Mouse (Mus musculus) urinary bladder, postnatal 14 days (tissue): Measurements from ENCODE around the gene Plcl2.
"Not testable (repeated sequence)": the region's sequence is repeated elsewhere in the genome, so short reads cannot be mapped to it uniquely, and the experiment has no call there.

ENCODE experiments used
- DNase-seq: peaks from one replicate; pipeline ENCODE4 v3.0.0; 2021; ENCODE audit warnings: low spot score

Gene Plcl2

DNA sequence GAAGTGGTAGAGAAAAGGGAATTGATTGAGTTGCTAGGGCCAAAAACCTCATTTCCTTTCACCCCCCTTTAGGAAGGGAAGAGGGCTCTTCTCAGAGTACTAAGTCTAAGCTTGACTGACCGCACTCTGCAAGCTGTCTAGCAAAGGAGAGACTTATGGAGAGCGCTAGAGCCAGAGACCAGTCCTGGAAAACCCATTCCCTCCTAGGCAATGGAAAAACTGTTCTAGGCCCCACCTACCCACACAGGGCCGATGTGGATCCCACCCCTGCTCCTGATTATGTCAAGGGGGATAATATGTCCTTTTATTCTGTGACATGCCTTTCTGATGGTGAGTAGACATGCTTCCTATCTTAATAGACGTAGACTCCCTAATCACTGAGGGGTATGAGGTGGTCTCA, 116.4 kb downstream of the Plcl2 start:
- DNase-seq: no peak

DNA sequence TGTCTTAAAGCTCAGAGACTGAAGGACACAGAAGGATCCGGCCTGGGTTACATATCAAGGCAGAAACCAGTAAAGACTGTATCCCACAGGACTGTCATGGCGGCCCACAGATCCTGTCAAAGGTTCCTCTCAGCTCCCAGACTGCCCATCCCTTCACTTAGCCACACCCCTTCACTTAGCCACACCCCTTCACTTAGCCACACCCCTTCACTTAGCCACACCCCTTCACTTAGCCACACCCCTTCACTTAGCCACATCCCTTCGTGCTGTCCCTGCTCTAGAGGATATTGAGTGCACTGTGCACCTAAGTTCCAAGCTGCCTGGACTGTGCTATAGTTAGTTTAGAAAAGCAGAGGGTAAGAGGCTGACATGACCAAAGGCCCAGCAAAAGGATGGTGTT, 118.5 kb downstream of the Plcl2 start:
- DNase-seq: no peak

- DNase-seq: no peak
Measured at GRCm38 (mm10) chr17:50628716-50629115, 119.5 kb downstream of the Plcl2 start.

DNA sequence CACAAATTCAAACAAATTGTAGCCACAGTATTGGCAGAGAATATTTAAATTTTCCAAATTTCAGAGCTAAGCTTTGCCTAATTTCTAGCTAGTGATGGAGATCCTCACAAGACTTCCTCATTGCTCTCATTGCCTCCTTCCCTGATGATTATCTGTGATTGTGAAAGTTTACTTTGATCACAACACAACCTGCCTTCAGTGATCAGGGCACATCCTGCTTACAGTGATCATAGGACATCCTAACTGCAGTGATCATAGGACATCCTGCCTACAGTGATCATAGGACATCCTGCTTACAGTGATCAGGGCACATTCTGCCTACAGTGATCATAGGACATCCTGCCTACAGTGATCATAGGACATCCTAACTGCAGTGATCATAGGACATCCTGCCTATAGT, 121.8 kb downstream of the Plcl2 start:
- not testable (repeated sequence) for DNase-seq

- DNase-seq: no peak
Measured at GRCm38 (mm10) chr17:50634008-50634871, 125.0 kb downstream of the Plcl2 start.

DNA sequence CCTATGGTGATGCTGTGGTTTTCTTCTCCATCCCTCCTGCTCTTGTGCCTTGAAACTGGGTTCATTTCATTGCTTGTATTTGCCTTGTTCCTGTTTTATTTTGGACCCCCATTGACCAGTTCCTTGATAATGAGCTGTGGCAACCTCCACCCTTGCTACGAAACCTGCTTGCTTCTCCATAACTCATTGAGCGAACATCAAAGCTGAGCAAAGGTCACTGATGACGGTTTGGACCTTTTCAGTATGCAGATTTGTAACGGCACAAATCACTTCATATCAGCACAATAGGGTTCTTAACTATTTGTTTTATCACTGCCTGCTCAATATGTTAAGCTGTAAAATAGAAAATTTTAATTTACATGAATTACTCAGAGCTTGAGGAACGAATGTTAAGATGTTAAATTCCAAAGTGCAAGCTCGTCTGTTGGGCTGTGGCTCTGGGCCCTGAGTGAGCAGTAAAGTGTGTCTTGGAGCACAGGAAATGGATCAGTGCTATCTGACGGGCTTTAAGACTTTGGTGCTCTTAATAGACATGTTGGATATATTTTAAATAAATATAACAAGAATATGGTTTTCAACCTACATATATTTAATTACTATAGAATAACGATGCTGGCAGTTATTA, 126.9 kb downstream of the Plcl2 start:
- DNase-seq: no peak

DNA sequence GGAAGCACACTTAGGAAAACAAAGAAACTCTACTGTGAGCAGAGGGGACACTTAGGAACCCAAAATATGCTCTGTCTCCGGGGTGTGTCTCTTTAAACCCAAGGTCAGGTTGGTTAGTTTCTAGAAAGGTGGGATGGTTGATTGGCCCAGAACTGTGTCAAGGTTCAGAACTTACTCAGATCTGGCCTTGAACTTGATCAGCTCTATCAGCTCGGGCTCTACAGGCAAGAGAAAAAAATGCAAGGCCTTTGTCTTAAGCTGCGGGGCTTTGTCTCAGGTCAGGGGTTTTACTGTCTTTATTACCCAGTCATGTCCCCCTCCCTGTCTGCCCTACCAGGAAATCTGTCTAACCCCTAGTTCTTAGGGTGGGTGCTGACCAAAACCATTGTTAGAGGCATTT, 129.6 kb downstream of the Plcl2 start:
- DNase-seq: no peak

DNA sequence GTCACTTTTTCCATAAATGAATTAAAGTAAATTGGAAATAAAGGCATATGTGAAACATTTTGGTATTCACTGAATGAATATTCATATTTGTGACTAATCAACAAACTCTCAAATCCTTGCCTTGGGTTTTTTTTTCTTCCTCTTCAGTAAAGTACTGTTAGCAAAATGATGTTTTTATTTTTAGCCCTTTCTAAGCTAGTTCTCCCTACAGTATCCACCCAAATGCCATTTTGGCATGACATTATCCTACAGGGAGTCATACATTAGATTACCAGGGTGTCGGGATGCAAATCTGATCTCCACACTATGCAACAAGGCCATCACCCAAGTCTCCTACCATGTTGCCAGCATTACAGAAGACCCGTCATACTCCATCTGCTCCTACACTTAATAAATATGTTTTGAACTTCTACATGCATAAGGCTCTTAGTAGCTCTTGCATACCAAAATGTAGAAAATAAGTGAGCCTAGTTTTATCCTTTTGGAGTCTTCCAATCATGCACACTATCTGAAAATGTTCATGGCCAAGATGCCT, 131.9 kb downstream of the Plcl2 start:
- DNase-seq: no peak

- DNase-seq: no peak
Measured at GRCm38 (mm10) chr17:50641879-50642278, 132.7 kb downstream of the Plcl2 start.

- DNase-seq: no peak
Measured at GRCm38 (mm10) chr17:50643356-50643755, 134.2 kb downstream of the Plcl2 start.

GRCm38 (mm10) chr17:50643989-50644388, 134.8 kb downstream of the Plcl2 start:
- no peak for DNase-seq

- DNase-seq: not testable (repeated sequence)
Measured at GRCm38 (mm10) chr17:50648141-50648540, 138.9 kb downstream of the Plcl2 start.

GRCm38 (mm10) chr17:50648757-50649419, 139.7 kb downstream of the Plcl2 start:
- no peak for DNase-seq

- no peak for DNase-seq
Measured at GRCm38 (mm10) chr17:50650535-50651223, 141.5 kb downstream of the Plcl2 start.

DNA sequence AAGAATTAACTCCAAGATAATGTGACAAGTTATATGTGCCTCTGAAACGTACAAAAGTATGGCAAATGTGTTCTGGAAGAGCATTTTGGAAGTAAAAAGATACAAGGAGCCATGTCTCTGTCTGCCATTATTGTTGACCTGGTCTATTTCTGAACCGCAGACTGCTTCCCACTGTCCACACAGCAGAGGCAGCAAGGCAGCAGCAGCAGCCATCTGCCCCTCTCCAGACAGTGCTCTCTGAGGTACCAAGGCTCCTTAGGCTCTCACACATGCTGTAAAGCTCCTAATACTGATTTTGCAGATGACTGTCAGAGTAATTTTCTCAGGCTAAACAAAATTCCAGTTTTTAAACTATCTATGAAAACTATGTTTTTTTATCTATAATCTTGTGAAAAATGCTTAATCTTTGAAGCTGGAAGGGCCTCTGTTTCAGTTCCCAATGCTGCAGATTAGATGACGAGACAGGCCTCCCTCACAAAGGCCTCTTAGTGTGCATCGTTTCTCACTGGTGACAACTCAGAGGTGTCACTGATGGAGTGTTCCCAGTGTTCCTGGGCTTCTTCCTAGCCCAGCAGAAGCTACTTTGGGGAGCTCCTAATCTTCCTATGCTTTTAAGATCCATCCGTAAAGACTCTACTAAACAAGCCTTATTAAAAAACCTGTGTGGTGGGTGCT, 145.7 kb downstream of the Plcl2 start:
- DNase-seq: no peak

- DNase-seq: no peak
Measured at GRCm38 (mm10) chr17:50655416-50655776, 146.2 kb downstream of the Plcl2 start.

DNA sequence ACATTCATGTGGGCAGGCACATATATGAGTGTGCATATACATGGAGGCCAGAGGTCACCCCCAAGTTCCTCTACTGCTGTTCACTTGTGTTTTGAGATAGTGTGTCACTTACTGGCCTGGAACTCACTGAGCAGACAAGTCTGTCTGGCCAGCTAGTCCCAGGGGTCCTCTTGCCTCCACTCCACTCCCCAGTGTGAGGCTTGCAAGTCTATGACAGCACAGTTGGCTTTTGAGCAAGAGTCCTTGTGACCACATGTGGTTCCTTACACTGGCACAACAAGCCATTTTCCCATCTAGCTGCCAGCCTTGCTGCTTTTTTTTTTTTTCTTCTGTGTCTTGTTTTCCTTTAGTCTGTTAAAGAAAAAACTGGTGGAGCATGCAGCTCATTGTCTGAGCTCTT, 148.1 kb downstream of the Plcl2 start:
- no peak for DNase-seq

- DNase-seq: no peak
Measured at GRCm38 (mm10) chr17:50658901-50659300, 149.7 kb downstream of the Plcl2 start.

DNA sequence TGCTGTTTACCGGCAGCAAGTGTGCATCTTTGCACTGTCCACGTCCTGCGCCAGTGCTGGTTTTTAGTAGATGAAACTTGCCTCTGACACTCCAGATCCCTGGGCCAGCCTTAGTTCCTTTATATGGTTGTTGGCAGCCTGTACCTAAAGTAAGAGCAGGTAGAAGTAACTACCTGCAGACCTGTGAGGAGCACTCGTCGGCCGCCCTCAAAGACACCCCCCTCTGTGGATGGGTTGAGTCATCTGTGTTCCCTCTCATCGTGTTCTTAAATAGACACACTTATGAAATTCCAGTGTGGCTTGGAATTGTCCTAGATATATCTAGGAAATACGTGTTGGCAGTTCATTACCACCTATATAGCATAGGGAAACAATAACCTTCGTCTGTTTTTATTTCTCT, 158.4 kb downstream of the Plcl2 start:
- DNase-seq: no peak

DNA sequence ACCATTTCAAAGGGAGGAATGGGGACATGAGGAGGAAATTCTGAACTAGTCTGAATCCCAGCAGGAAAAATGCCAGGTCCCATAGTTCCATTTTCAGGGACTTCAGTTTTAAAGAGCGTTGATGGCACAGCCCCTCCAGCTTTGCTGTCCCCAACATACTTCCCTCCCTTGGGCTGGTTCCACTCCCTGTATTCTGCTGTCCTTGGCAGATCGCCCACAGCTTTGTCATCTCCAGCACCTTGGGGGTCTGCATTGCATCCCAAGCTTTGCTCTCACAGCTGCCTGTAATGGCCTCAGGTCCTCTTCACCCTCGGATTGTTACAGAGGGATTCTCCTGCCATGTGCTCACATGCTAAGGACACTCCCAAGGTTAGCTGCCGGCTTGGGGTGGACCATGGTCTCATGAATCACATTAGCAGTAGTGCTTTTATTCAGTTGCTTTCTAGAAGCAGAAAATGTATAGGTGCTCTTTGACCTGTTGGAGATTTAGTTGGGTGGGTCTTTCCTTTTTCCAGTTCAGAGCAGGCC, 159.5 kb downstream of the Plcl2 start:
- no peak for DNase-seq

- DNase-seq: no peak
Measured at GRCm38 (mm10) chr17:50671416-50671815, 162.2 kb downstream of the Plcl2 start.
